Mouse (Mus musculus): ENCODE data around the gene Tspan7. TPM values are rescaled to one million over a fixed set of nuclear protein-coding genes. Genes with fewer than 3 reads are reported as not detected.

Tspan7 gene
- polyA plus RNA-seq, 1 experiment, result 42.1 TPM

GRCm38 (mm10) chrX:10582731-10583130 lies 97.8 kb downstream of the Tspan7 start:
- Histone ChIP-seq H3K4me3 (ENCODE audit: insufficient read depth, low read depth, low read length) (no peak overlapping the region), H3K4me1 (ENCODE audit: control insufficient read depth, insufficient read depth, insufficient read length, low read length) (no peaks in the 10 kb centered on the region), H3K27ac (replicated peaks; ENCODE audit: low read depth, low read length) (no peak overlapping the region)

GRCm38 (mm10) chrX:10592244-10592643 lies 107.3 kb downstream of the Tspan7 start:
- Histone ChIP-seq H3K4me1 (ENCODE audit: control insufficient read depth, insufficient read depth, insufficient read length, low read length) (no peaks in the 10 kb centered on the region), H3K27ac (replicated peaks; ENCODE audit: low read depth, low read length) (no peak overlapping the region), H3K4me3 (ENCODE audit: insufficient read depth, low read depth, low read length) (no peak overlapping the region)

GRCm38 (mm10) chrX:10593561-10593960 lies 108.6 kb downstream of the Tspan7 start:
- Histone ChIP-seq H3K4me1 (ENCODE audit: control insufficient read depth, insufficient read depth, insufficient read length, low read length) (no peaks in the 10 kb centered on the region), H3K4me3 (ENCODE audit: insufficient read depth, low read depth, low read length) (no peak overlapping the region), H3K27ac (replicated peaks; ENCODE audit: low read depth, low read length) (no peak overlapping the region)

GRCm38 (mm10) chrX:10617119-10617518 lies 132.2 kb downstream of the Tspan7 start:
- Histone ChIP-seq H3K4me1 (ENCODE audit: control insufficient read depth, insufficient read depth, insufficient read length, low read length) (no peaks in the 10 kb centered on the region), H3K4me3 (ENCODE audit: insufficient read depth, low read depth, low read length) (no peak overlapping the region), H3K27ac (replicated peaks; ENCODE audit: low read depth, low read length) (no peak overlapping the region)

GRCm38 (mm10) chrX:10641062-10641461 lies 156.1 kb downstream of the Tspan7 start:
- H3K4me1 ChIP-seq (ENCODE audit: control insufficient read depth, insufficient read depth, insufficient read length, low read length), result no peaks in the 10 kb centered on the region
- H3K27ac ChIP-seq (replicated peaks; ENCODE audit: low read depth, low read length), result no peak overlapping the region
- H3K4me3 ChIP-seq (ENCODE audit: insufficient read depth, low read depth, low read length), result no peak overlapping the region

Other genes with a start within 250 kb of the Tspan7 start
- not detected in 2 replicates for gene Otc, start 232.9 kb upstream of the Tspan7 start, polyA plus RNA-seq (2012; ENCODE audit: insufficient read depth, insufficient read length, missing spikeins)
- 50.6 and 119 TPM in 2 replicates for gene Mid1ip1, start 229.9 kb downstream of the Tspan7 start, polyA plus RNA-seq (2012; ENCODE audit: insufficient read depth, insufficient read length, missing spikeins)

Measured in brown adipose tissue, adult 24 weeks (tissue).